In the genomic region with DNA sequence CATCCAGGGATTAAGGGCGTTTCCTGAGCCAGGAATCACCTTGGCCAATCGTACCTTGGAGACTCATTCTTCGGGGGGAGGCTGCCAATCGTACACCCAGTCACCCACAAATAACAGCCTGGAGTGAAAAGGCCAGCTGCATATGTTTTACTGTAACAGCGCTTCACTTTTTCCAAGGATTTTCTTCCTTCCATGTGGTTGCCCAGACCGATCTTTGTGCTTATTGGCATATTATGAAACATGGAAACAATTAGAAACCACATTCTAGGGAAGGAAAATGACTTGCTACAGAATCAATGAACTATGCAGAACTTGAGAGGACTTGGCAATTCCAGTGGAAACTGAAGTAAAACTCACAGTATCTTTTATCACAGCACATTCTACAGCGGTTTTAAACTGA, we compare ENCODE assay signal across 18 mouse cellular contexts.
"Had no signal": no experiment of that assay in that cellular context is flagged by ENCODE, and none has a peak within 500 bp of the region (broad histone marks: within the 10 kb centered on the region; RNA-seq: fewer than 3 reads in every experiment).

No protein-coding gene starts in this region.

- H3K9ac ChIP-seq: liver, embryonic 13.5 days; midbrain, embryonic 12.5 days; midbrain, embryonic 15.5 days; neural tube, embryonic 12.5 days; neural tube, embryonic 15.5 days had no signal

- H3K27ac ChIP-seq: kidney, postnatal 0 days; left cerebral cortex, adult 2 months; liver, embryonic 13.5 days; macrophage; midbrain, embryonic 12.5 days; midbrain, embryonic 15.5 days; neural tube, embryonic 12.5 days; neural tube, embryonic 15.5 days had no signal

- DNase-seq: kidney, adult 2 months; kidney, postnatal 25 days; layer of hippocampus, postnatal 36 days; left cerebral cortex, postnatal 4 days; liver, embryonic 13.5 days; lung, adult 2 months; lung, postnatal 14 days; right cerebral cortex, adult 18-20 months; right cerebral cortex, postnatal 14 days; thymus, adult 18-20 months; thymus, postnatal 36 days had no signal

- H3K4me1 ChIP-seq: liver, embryonic 13.5 days; midbrain, embryonic 15.5 days; neural tube, embryonic 12.5 days; neural tube, embryonic 15.5 days had no signal

- H3K36me3 ChIP-seq: liver, embryonic 13.5 days; midbrain, embryonic 12.5 days; midbrain, embryonic 15.5 days; neural tube, embryonic 12.5 days; neural tube, embryonic 15.5 days had no signal

- ATAC-seq: midbrain, embryonic 15.5 days had no signal

- H3K4me2 ChIP-seq: liver, embryonic 13.5 days; midbrain, embryonic 12.5 days; midbrain, embryonic 15.5 days; neural tube, embryonic 12.5 days; neural tube, embryonic 15.5 days had no signal

- H3K9me3 ChIP-seq: liver, embryonic 13.5 days; midbrain, embryonic 12.5 days; midbrain, embryonic 15.5 days; neural tube, embryonic 12.5 days; neural tube, embryonic 15.5 days had no signal

- H3K27me3 ChIP-seq: liver, embryonic 13.5 days; midbrain, embryonic 12.5 days; midbrain, embryonic 15.5 days; neural tube, embryonic 12.5 days; neural tube, embryonic 15.5 days had no signal

- H3K4me3 ChIP-seq: left cerebral cortex, adult 2 months; liver, embryonic 13.5 days; midbrain, embryonic 12.5 days; midbrain, embryonic 15.5 days; neural tube, embryonic 12.5 days; neural tube, embryonic 15.5 days had no signal
